Mouse (Mus musculus) lung, embryonic 15.5 days (tissue): ENCODE measurements around the gene Ptges. TPM values are rescaled to one million over a fixed set of nuclear protein-coding genes. Genes with fewer than 3 reads are reported as not detected.
A peak's percentile ranks its signal among the peaks of the same experiment; 100 is the strongest.

Source experiments
- ATAC-seq: fragments of 200-750 bp; cut with Nextera tagmentation; 2 replicates; pipeline ENCODE4 v1.8.0; 2017; ENCODE audit warnings: moderate number of reproducible peaks, borderline replicate concordance; ENCODE audit not compliant: low FRiP score, low TSS enrichment; ENCODE audit errors: extremely low read depth
- H3K27ac ChIP-seq: fragments of 300-500 bp; sonication (generic); 2 replicates; pipeline ENCODE4 v1.5.1; 2015; ENCODE audit warnings: moderate library complexity, mild to moderate bottlenecking, inconsistent platforms
- H3K27me3 ChIP-seq: fragments of 300-500 bp; sonication (generic); 2 replicates; pipeline ENCODE4 v1.6.1; 2015; ENCODE audit warnings: inconsistent platforms
- H3K36me3 ChIP-seq: fragments of 300-500 bp; sonication (generic); 2 replicates; pipeline ENCODE4 v1.6.1; 2015; ENCODE audit warnings: inconsistent platforms
- H3K4me1 ChIP-seq: fragments of 300-500 bp; sonication (generic); 2 replicates; pipeline ENCODE4 v1.6.1; 2015; ENCODE audit warnings: inconsistent platforms
- H3K4me2 ChIP-seq: fragments of 300-500 bp; sonication (generic); 2 replicates; pipeline ENCODE4 v1.6.1; 2015; ENCODE audit warnings: inconsistent platforms, mild to moderate bottlenecking, moderate library complexity
- H3K4me3 ChIP-seq: fragments of 300-500 bp; sonication (generic); 2 replicates; pipeline ENCODE4 v1.5.1; 2015; ENCODE audit warnings: mild to moderate bottlenecking, inconsistent platforms
- H3K9ac ChIP-seq: fragments of 300-500 bp; sonication (generic); 2 replicates; pipeline ENCODE4 v1.6.1; 2015; ENCODE audit warnings: inconsistent platforms
- H3K9me3 ChIP-seq: fragments of 300-500 bp; sonication (generic); 2 replicates; pipeline ENCODE4 v1.6.1; 2016; ENCODE audit warnings: inconsistent platforms
- WGBS: fragments of 180-500 bp; shearing (Covaris S2); methylation state at CpG from one replicate; pipeline ENCODE4 v1.1.7; 2015; 5-methylcytosine and 5-hydroxymethylcytosine counted together
- polyA plus RNA-seq: library from polyadenylated mRNA; unstranded; fragments of >200 nt; fragmentation: Nextera tagmentation; extraction: Ambion mirVana; gene quantifications from 2 replicates; pipeline ENCODE4 v1.2.1, GENCODE M21; 2015

Gene Ptges
- polyA plus RNA-seq, 1 experiment from 2014 or later = 19.3 TPM

DNA sequence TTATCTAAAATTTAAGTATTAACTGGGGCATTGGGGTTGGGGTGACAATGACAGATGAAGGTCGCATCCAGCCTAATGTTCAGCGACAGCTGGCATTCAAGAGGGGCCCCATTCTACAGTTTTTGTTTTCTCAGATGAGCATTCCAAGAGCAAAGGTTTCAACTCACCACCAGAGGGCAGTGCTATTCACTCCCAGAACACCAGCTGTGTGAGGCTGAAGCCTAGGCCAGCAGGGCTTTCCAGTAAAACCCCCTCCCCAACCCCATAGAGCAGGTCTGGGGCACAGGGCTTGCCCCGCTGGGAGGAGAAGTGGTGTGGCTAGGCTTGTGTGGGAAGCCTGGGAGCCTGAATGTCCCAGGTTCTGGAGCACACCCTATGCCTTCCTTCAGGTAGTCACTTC is 38.7 kb downstream of the Ptges start:
- no peak overlapping the region for H3K4me3 ChIP-seq
- no peaks in the 10 kb centered on the region for H3K9me3 ChIP-seq
- H3K27me3 ChIP-seq = no peaks in the 10 kb centered on the region
- ATAC-seq = no peak
- no peak overlapping the region for H3K9ac ChIP-seq
- 1% methylated on average over 3 of the region's 3 CpGs for WGBS
- no peaks in the 10 kb centered on the region for H3K36me3 ChIP-seq
- H3K27ac ChIP-seq = no peak overlapping the region
- peaks cover 9% of the 10 kb centered on the region for H3K4me1 ChIP-seq
- no peak overlapping the region for H3K4me2 ChIP-seq

DNA sequence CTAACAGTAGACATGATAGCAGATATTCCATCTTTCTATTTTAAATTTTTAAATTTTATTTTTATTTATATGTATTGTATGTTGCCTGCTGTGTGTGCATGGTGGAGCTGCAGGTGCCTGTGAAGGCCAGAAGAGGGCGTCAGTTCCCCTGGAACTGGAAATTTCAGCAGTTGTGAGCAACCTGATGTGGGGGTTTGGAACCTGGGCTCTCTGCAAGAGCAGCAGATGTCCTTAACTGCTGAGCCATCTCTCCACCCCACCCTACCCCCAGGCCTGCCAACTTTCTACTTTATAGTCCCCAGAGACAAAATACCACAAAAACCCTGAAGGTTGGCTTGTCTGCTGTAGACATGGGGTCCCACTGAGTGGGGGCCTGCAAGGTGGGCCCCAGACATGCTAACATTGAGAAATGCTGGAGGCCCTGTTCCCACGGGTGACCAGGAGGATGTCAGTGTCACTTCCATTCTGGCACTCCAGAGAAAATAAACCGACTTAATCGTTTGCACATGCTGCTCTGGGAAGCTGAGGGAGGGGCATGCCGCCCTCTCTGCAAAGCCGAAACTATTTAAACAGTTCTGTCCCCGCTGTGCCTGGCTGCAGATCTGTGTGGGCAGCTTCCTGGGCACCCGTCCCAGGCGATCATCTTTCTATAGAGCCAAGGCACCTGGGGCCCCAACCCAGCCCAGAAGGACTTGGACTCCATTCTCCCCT is 44.1 kb downstream of the Ptges start:
- peak; percentile 43; the same call in 1 of the 2 replicates for ATAC-seq
- no peak overlapping the region; the same call in 1 of the 2 replicates for H3K9ac ChIP-seq
- no peak overlapping the region for H3K4me2 ChIP-seq
- peak overlapping the region; percentile 58 for H3K27ac ChIP-seq
- H3K27me3 ChIP-seq = no peaks in the 10 kb centered on the region
- 9% methylated on average over 9 of the region's 9 CpGs for WGBS
- peaks cover 10% of the 10 kb centered on the region for H3K4me1 ChIP-seq
- no peaks in the 10 kb centered on the region for H3K36me3 ChIP-seq
- no peaks in the 10 kb centered on the region for H3K9me3 ChIP-seq
- H3K4me3 ChIP-seq = no peak overlapping the region

DNA sequence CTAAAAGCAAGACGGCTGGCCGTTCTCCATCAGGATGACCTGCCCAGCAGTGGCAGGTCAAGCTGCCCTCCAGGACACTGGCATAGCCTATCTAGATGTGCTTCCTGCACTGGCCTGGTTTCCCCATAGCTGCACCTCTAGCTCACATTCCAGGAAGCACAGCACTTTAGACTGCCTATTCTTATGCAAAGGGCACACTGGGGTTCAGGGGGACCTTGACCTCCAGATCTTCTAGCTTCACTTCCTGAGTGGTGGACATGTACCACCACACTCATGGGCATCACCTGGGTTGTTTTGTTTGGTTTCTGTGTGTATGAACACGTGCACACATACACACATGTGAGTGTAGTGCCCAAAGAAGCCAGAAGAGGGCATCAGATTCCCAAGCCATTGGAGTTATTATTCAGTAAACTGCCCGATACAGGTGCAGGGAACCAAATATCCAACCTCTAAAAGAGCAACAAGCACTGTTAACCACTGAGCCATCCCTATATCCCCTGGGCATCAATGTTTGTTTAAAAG is 44.8 kb downstream of the Ptges start:
- no peak overlapping the region for H3K27ac ChIP-seq
- no peak overlapping the region for H3K9ac ChIP-seq
- ATAC-seq = no peak
- peaks cover 10% of the 10 kb centered on the region for H3K4me1 ChIP-seq
- no peak overlapping the region for H3K4me2 ChIP-seq
- no peaks in the 10 kb centered on the region for H3K27me3 ChIP-seq
- no peaks in the 10 kb centered on the region for H3K36me3 ChIP-seq
- H3K9me3 ChIP-seq = no peaks in the 10 kb centered on the region
- H3K4me3 ChIP-seq = no peak overlapping the region
- WGBS = 91% methylated on average over 4 of the region's 4 CpGs

DNA sequence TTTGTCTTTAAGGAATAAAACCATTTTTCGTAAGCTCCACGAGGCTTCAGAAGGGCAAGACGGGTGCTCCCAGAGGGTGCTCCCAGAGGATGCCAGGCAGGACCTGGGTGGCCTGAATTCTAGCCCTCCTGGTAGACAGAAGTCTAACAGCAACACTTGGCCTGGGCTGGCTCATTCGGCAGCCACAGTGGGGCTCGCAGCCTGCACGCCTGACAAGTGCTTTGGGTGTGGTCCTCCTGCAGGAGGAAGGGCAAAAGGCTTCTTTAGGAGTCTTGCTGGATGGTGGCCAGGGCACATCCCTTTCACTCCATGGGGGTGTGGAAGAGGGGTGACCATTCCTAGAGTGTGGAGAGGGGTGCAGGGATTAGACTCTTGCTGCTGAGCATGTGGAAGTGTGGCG is 48.4 kb downstream of the Ptges start:
- WGBS = 76% methylated on average over 7 of the region's 7 CpGs

DNA sequence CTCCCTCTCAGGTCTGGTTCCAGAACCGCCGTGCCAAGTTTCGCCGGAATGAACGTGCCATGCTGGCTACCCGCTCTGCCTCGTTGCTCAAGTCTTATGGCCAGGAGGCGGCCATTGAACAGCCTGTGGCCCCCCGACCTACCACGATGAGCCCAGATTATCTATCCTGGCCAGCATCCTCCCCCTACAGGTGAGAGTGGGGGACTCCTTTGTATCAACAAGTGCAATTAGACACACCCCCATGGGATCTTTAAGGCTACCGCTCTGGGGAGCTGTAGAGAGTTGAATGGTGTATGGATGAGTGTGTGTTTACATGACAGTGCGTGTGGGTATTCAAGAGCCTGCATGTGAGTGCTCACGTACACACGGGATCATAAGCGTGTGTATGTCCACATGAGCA is 50.2 kb downstream of the Ptges start:
- H3K36me3 ChIP-seq = no peaks in the 10 kb centered on the region
- H3K9me3 ChIP-seq = no peaks in the 10 kb centered on the region
- no peak overlapping the region for H3K9ac ChIP-seq
- WGBS = 86% methylated on average over 15 of the region's 15 CpGs
- H3K27ac ChIP-seq = no peak overlapping the region
- no peak for ATAC-seq
- H3K27me3 ChIP-seq = no peaks in the 10 kb centered on the region
- H3K4me3 ChIP-seq = no peak overlapping the region
- H3K4me2 ChIP-seq = no peak overlapping the region
- H3K4me1 ChIP-seq = peaks cover 20% of the 10 kb centered on the region

More for the DNA sequence above, 48.4 kb downstream of the Ptges start:
- H3K4me3 ChIP-seq = no peak overlapping the region
- H3K36me3 ChIP-seq = no peaks in the 10 kb centered on the region
- no peak overlapping the region for H3K27ac ChIP-seq
- no peak overlapping the region for H3K9ac ChIP-seq
- no peak for ATAC-seq
- no peaks in the 10 kb centered on the region for H3K27me3 ChIP-seq
- H3K9me3 ChIP-seq = no peaks in the 10 kb centered on the region
- no peak overlapping the region for H3K4me2 ChIP-seq
- H3K4me1 ChIP-seq = peaks cover 12% of the 10 kb centered on the region

DNA sequence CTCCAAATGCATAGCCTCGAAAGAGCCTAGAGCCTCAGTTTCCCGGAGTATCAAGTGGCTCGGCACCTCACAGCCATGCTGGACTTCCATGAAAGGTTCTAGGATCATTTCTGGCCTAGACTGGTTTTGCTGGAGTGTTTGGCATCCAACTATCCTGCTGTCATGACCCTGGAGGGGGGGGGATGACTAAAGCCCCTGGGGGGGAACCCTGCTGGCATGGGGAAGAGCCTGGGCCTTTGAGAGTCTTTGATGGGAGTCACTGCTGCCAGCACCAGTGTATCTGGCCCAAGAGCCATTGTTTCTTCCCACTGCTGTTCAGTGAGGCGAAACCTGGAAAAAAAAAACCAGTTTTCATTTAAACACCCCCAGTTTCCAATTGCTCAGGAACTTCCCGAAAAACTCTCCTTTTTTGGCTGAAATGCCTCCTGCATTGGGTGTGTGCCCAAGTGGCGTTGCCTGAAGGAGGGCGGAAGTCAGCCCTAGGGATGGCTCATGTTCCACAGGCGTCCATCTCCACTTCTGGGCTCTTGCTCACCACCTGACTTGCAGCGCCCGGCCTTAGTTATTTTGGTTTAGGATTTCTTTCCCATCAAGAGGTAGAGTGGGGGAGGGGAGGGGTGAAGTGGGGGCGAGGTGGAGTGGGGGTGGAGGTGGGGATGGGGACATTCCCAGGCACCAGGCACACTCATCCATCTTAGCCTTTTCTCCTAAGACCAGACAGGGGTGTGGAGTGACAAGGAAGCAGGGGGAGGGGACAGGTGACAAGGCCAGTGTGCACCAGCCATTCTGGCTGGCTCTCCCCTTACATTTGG is 53.8 kb downstream of the Ptges start:
- no peaks in the 10 kb centered on the region for H3K9me3 ChIP-seq
- 39% methylated on average over 11 of the region's 11 CpGs for WGBS
- no peak overlapping the region for H3K4me2 ChIP-seq
- H3K27ac ChIP-seq = no peak overlapping the region
- no peak overlapping the region for H3K9ac ChIP-seq
- no peaks in the 10 kb centered on the region for H3K36me3 ChIP-seq
- no peak overlapping the region for H3K4me3 ChIP-seq
- ATAC-seq = no peak
- no peaks in the 10 kb centered on the region for H3K27me3 ChIP-seq
- peaks cover 29% of the 10 kb centered on the region for H3K4me1 ChIP-seq

DNA sequence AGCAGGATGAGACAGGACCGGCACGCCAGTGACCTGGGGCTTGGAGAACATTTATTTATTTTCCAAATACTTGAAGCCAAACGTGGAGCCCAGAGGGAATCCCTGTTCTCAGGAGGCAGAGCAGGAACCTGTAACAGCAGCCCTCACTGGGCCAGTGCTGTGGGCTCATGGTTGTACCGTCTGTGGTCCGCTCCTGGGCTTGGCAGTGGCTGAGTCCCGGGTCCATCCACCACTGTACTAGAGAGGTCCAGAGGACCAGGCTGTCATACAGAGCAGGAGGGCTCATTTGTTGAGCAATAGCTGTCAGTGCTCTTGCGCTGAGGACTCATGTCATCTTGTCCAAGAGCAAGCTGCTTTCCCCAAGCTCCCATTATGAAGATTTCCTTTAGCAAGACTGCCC is 54.6 kb downstream of the Ptges start:
- no peak overlapping the region for H3K27ac ChIP-seq

DNA sequence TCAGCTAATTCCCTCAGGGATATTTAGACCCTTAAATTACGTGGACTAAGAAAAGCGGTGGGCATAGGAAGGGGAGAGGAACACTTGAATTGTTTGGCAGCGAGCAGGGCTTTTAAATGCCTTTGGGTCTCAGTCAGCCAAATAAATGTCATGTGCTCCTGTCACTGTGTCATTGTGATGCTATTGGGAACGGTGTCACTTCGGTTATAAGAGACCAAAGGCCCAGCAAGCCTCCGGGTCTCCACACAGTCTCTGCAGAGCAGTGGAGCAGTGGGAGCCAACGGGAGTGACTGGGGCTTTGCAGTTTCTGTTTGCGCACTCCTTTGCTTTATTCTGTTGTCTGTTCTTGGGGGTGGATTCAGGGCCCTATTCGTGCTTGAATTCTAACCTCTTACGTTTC is 55.2 kb downstream of the Ptges start:
- peaks cover 29% of the 10 kb centered on the region for H3K4me1 ChIP-seq
- 32% methylated on average over 10 of the region's 10 CpGs for WGBS
- H3K36me3 ChIP-seq = no peaks in the 10 kb centered on the region
- no peaks in the 10 kb centered on the region for H3K9me3 ChIP-seq
- H3K27me3 ChIP-seq = no peaks in the 10 kb centered on the region
- H3K4me3 ChIP-seq = no peak overlapping the region
- no peak overlapping the region for H3K9ac ChIP-seq
- H3K4me2 ChIP-seq = no peak overlapping the region
- 0 out of 2 replicates have a peak overlapping the region, but pooled peaks have one; percentile 16 for H3K27ac ChIP-seq
- ATAC-seq = no peak

More for the DNA sequence above, 54.6 kb downstream of the Ptges start:
- WGBS = 54% methylated on average over 7 of the region's 7 CpGs
- H3K27me3 ChIP-seq = no peaks in the 10 kb centered on the region
- H3K4me1 ChIP-seq = peaks cover 29% of the 10 kb centered on the region
- no peaks in the 10 kb centered on the region for H3K9me3 ChIP-seq
- H3K9ac ChIP-seq = no peak overlapping the region
- H3K4me3 ChIP-seq = no peak overlapping the region
- no peak overlapping the region for H3K4me2 ChIP-seq
- ATAC-seq = no peak
- no peaks in the 10 kb centered on the region for H3K36me3 ChIP-seq

DNA sequence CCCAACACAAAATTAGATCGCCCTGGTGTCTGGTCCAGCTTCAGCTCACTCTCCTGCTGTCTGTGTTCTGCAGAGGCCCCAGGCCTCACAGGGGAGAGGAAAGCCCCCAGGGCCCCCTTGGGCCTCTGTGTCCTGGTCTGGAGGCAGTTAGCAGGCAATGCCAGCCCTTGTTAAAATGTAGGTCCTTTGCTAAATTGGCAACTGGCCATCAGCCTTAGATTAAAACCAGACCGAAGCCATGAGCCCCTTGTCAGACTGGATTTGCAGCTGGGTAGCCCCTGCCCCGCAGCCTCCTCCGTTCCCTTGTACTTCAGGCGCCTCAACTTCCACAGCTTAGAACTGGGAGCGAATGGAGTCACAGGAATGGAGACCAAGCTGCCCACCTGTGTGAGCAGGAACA is 57.0 kb downstream of the Ptges start:
- H3K27ac ChIP-seq = no peak overlapping the region

DNA sequence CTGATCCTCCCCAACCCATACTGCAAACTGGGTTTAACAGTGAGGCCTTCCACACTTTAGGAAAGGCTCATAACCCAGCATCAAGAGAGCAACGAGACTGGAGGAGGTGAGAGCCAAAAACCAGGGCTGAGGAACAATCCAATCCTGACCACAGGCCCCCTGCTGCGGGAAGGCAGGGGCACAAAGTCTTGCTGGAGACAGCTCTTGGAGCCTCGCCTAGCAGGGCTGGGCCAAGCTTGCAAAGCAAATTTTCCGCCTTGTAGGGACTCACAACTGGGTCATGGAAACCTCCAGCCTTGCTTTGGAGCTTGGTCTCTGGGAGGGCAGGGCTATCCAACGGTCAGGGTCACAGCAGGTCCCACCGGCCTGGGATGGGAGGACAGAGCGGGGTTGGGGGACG is 58.8 kb downstream of the Ptges start:
- 64% methylated on average over 8 of the region's 8 CpGs for WGBS

More for the DNA sequence above, 57.0 kb downstream of the Ptges start:
- no peak for ATAC-seq
- H3K4me1 ChIP-seq = peaks cover 29% of the 10 kb centered on the region
- no peaks in the 10 kb centered on the region for H3K36me3 ChIP-seq
- H3K9ac ChIP-seq = no peak overlapping the region
- no peak overlapping the region for H3K4me2 ChIP-seq
- WGBS = 60% methylated on average over 6 of the region's 6 CpGs
- no peak overlapping the region for H3K4me3 ChIP-seq
- H3K9me3 ChIP-seq = no peaks in the 10 kb centered on the region
- H3K27me3 ChIP-seq = no peaks in the 10 kb centered on the region

DNA sequence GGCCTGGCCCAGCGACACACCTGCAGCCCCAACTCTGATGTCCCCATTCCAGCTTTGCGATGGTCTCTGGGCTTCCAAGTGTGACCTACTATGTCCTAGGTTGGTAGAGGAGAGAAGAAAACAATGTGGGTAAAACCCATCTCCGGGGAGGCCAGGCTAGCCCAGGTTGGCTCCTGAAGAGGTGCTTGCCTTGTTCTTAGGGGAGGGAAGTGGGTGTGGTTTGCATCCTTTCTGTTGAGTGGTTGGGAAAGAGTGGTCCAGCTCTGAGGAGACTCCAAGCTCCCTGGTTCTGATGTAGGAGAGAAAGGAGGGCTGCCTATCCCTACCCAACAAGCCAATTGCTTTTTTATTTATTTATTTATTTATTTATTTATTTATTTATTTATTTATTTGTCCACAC is 64.2 kb downstream of the Ptges start:
- Histone ChIP-seq H3K9me3 (no peaks in the 10 kb centered on the region), H3K36me3 (no peaks in the 10 kb centered on the region), H3K4me3 (peak overlapping the region; percentile 34; the same call in 1 of the 2 replicates), H3K4me1 (peaks cover 14% of the 10 kb centered on the region), H3K27me3 (peaks cover 21% of the 10 kb centered on the region), H3K27ac (no peak overlapping the region), H3K9ac (no peak overlapping the region), H3K4me2 (peak overlapping the region; percentile 68)
- ATAC-seq = 0 out of 2 replicates have a peak, but pooled peaks have one; percentile 7
- 61% methylated on average over 3 of the region's 3 CpGs for WGBS

More for the DNA sequence above, 58.8 kb downstream of the Ptges start:
- Histone ChIP-seq H3K4me1 (peaks cover 23% of the 10 kb centered on the region), H3K9ac (no peak overlapping the region), H3K4me3 (no peak overlapping the region), H3K9me3 (no peaks in the 10 kb centered on the region), H3K36me3 (no peaks in the 10 kb centered on the region), H3K27me3 (no peaks in the 10 kb centered on the region), H3K27ac (no peak overlapping the region), H3K4me2 (no peak overlapping the region)
- ATAC-seq = no peak

DNA sequence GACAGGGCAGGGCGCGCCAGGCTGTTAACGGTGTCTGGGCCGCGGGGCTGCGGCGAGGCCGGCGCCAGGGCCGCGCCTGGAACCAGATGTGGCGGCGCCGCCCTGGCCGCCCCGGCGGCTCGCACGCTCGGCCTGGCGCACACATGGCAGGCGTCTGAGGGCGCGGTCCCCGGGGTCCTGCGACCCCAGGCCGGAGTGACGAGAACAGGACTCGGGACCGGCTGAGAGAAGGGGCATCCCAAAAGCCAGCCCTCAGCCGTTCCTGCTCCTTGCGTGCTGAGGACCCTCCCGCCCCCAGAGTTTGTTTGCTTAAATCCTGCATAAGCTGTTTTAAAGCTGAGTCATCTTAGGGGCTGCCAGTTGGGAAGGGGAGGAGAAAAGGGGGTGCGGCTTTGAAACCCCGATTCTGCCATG is 64.7 kb downstream of the Ptges start:
- H3K27me3 ChIP-seq = peaks cover 21% of the 10 kb centered on the region
- H3K9me3 ChIP-seq = no peaks in the 10 kb centered on the region
- ATAC-seq = peak; percentile 57
- H3K27ac ChIP-seq = no peak overlapping the region
- peak overlapping the region; percentile 34 for H3K4me3 ChIP-seq
- H3K4me2 ChIP-seq = peak overlapping the region; percentile 68
- H3K4me1 ChIP-seq = peaks cover 14% of the 10 kb centered on the region
- no peak overlapping the region for H3K9ac ChIP-seq
- WGBS = 2% methylated on average over 35 of the region's 35 CpGs
- H3K36me3 ChIP-seq = no peaks in the 10 kb centered on the region
